In the genomic region with DNA sequence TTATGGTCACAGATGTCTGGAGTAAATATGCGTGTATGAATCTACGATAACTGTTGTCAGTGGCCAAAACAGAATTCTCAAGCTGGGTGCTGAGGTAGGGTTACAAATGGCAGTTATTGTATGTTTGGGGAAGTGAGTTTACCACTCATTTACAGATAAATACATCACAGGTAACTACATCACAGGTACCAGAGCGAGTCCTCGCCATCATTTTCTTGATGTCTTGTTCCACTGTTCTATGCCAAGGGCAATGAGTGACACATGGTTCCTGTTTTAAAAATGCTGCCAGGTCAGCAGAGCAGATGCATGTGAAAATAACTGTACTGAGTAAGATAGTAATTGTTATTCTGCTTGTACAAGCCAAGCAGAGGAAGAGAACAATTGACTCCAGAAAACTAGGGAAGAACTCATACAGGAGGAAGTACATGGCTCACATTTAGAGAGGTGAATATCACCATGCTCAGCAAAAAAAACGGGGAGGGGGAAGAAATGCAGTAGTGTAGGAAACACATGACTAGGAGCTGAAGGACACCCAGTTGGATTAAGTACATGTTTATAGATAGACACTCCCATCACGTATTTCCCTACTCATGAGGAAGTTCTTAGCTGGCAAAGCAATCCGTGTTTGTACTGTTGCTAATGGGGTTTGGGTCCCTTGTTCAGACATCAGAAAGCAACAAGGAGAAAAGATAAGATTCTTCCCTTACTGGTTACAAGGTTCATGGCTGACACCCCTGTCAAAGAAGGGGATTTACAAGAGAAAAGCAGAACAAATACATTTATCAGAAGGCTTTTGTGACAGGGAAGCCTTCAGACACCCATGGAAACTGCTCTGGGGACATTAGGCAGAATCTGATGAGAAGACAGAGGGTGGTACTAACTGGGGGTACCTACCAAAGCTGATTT, we compare ENCODE assay signal across 14 mouse cellular contexts.
DNase-seq lines count a peak whose midpoint lies in the region; ATAC-seq and TF ChIP-seq lines count a peak whose summit lies in the region.
"Had no signal": no experiment of that assay in that cellular context is flagged by ENCODE, and none has a peak within 500 bp of the region (broad histone marks: within the 10 kb centered on the region; RNA-seq: fewer than 3 reads in every experiment).

No protein-coding gene starts in this region.

- no peak for TF ChIP-seq POLR2A in heart, adult 2 months (IDR thresholded peaks at IDR 0.05; ENCODE audit: insufficient read depth, low read depth, low read length)

- H3K4me2 ChIP-seq in liver, embryonic 14.5 days (ENCODE audit: low read depth), result no peak overlapping the region
- H3K4me2 ChIP-seq in stomach, postnatal 0 days (replicated peaks; ENCODE audit: low read depth), result no peak overlapping the region
- H3K4me2 ChIP-seq: hindbrain, embryonic 13.5 days; midbrain, embryonic 13.5 days had no signal

- no peak overlapping the region for H3K9ac ChIP-seq in heart, adult 2 months (ENCODE audit: low read depth, low read length)
- H3K9ac ChIP-seq in liver, embryonic 14.5 days (replicated peaks), result no peak overlapping the region
- no peak overlapping the region for H3K9ac ChIP-seq in stomach, postnatal 0 days (ENCODE audit: low read length)
- H3K9ac ChIP-seq: hindbrain, embryonic 13.5 days; midbrain, embryonic 13.5 days had no signal

- H3K4me3 ChIP-seq in heart, adult 2 months, result no peak overlapping the region
- no peak overlapping the region for H3K4me3 ChIP-seq in liver, embryonic 14.5 days (ENCODE audit: insufficient read depth in 1 of 2, low read depth in 2 of 2, low read length in 2 of 2)
- H3K4me3 ChIP-seq in stomach, postnatal 0 days (ENCODE audit: low read depth, low read length), result no peak overlapping the region
- H3K4me3 ChIP-seq: hindbrain, embryonic 13.5 days; midbrain, embryonic 13.5 days had no signal

- intact Hi-C loops in heart, adult 2 months (cut with DNase I), result no loop called here
- intact Hi-C loops in heart, postnatal 25 days (cut with DNase I), result no loop called here

- H3K9me3 ChIP-seq in liver, embryonic 14.5 days (ENCODE audit: control insufficient read depth, low read length), result no peaks in the 10 kb centered on the region
- H3K9me3 ChIP-seq in stomach, postnatal 0 days (ENCODE audit: control insufficient read depth, low read length), result no peaks in the 10 kb centered on the region
- H3K9me3 ChIP-seq: hindbrain, embryonic 13.5 days; midbrain, embryonic 13.5 days had no signal

- 58% methylated on average over 7 of the region's 7 CpGs for WGBS in heart, adult 2 months
- WGBS in liver, embryonic 14.5 days (ENCODE audit: insufficient replicate concordance), result 51% methylated on average over 7 of the region's 7 CpGs
- WGBS in stomach, postnatal 0 days, result 62% methylated on average over 7 of the region's 7 CpGs

- ATAC-seq in liver, embryonic 14.5 days (ENCODE audit: insufficient read depth), result 0 out of 2 replicates have a peak, but pooled peaks have one; percentile 40
- ATAC-seq in stomach, postnatal 0 days (ENCODE audit: low FRiP score, low TSS enrichment), result peak; percentile 87
- ATAC-seq: midbrain, embryonic 13.5 days had no signal

- no peaks in the 10 kb centered on the region for H3K79me2 ChIP-seq in heart, adult 2 months (replicated peaks; ENCODE audit: control insufficient read depth, insufficient read depth, low read length)

- peaks cover 9% of the 10 kb centered on the region for H3K36me3 ChIP-seq in heart, adult 2 months (ENCODE audit: control insufficient read depth, insufficient read depth, low read length)
- H3K36me3 ChIP-seq in liver, embryonic 14.5 days (replicated peaks; ENCODE audit: control insufficient read depth, insufficient read depth, low read depth), result no peaks in the 10 kb centered on the region
- no peaks in the 10 kb centered on the region for H3K36me3 ChIP-seq in stomach, postnatal 0 days (ENCODE audit: control insufficient read depth, insufficient read depth, low read length)
- H3K36me3 ChIP-seq: hindbrain, embryonic 13.5 days; midbrain, embryonic 13.5 days had no signal

- TF ChIP-seq CTCF in heart, adult 2 months (IDR thresholded peaks at IDR 0.05), result no peak
- TF ChIP-seq CTCF in liver, embryonic 14.5 days (IDR thresholded peaks at IDR 0.05; ENCODE audit: low read depth), result no peak
- no peak for TF ChIP-seq CTCF in stomach, postnatal 0 days (IDR thresholded peaks at IDR 0.05; ENCODE audit: low read depth)

- no peaks in the 10 kb centered on the region for H3K27me3 ChIP-seq in heart, adult 2 months (ENCODE audit: control insufficient read depth, insufficient read depth, low read length)
- H3K27me3 ChIP-seq in liver, embryonic 14.5 days (ENCODE audit: control insufficient read depth, insufficient read depth, low read length), result no peaks in the 10 kb centered on the region
- no peaks in the 10 kb centered on the region for H3K27me3 ChIP-seq in stomach, postnatal 0 days (ENCODE audit: control insufficient read depth, insufficient read depth, low read length)
- H3K27me3 ChIP-seq: hindbrain, embryonic 13.5 days; midbrain, embryonic 13.5 days had no signal

- no peak for TF ChIP-seq EP300 in heart, adult 2 months (IDR thresholded peaks at IDR 0.05; ENCODE audit: insufficient read depth, low read depth, low read length)
- no peak for TF ChIP-seq EP300 in liver, embryonic 14.5 days (IDR thresholded peaks at IDR 0.05; ENCODE audit: low read depth)
- no peak for TF ChIP-seq EP300 in stomach, postnatal 0 days (optimal IDR thresholded peaks at IDR 0.05)

- DNase-seq in heart, adult 2 months, result no peak
- DNase-seq in heart, postnatal 25 days (ENCODE audit: low spot score), result no peak
- peak; percentile 44 for DNase-seq in lung, postnatal 36 days
- DNase-seq in lung, adult 18-20 months, result no peak
- DNase-seq in liver, embryonic 14.5 days (ENCODE audit: low read depth in 3 of 3, low spot score in 3 of 3), result no peak
- DNase-seq in stomach, postnatal 0 days (ENCODE audit: low spot score), result no peak
- DNase-seq in ovary, adult 18-20 months (ENCODE audit: low spot score), result no peak
- DNase-seq in cerebellum, postnatal 4 days (ENCODE audit: low spot score in 2 of 2), result no peak
- DNase-seq: adrenal gland, adult 8-10 months; cerebellum, adult 18-20 months; kidney, postnatal 25 days; spleen, adult 18-20 months had no signal

- peak overlapping the region; percentile 42 for H3K27ac ChIP-seq in heart, adult 2 months
- H3K27ac ChIP-seq in liver, embryonic 14.5 days, result no peak overlapping the region
- H3K27ac ChIP-seq in stomach, postnatal 0 days (replicated peaks), result peak overlapping the region; percentile 35; the same call in 1 of the 2 replicates
- H3K27ac ChIP-seq: hindbrain, embryonic 13.5 days; midbrain, embryonic 13.5 days had no signal

- H3K4me1 ChIP-seq in heart, adult 2 months (ENCODE audit: control insufficient read depth, insufficient read depth, low read length), result peaks cover 8% of the 10 kb centered on the region
- peaks cover 9 to 19% of the 10 kb centered on the region in 2 experiments; a peak in 3 of 4 replicates for H3K4me1 ChIP-seq in liver, embryonic 14.5 days (replicated peaks; ENCODE audit: control insufficient read depth in 2 of 2, insufficient read depth in 2 of 2, low read length in 1 of 2)
- H3K4me1 ChIP-seq in stomach, postnatal 0 days (replicated peaks; ENCODE audit: control insufficient read depth, insufficient read depth), result 0 out of 2 replicates have a peak, but pooled peaks cover 2% of the 10 kb centered on the region
